Mouse (Mus musculus) gastrocnemius, postnatal 25 days (tissue): ENCODE data around the gene Amy1. TPM values are rescaled to one million over a fixed set of nuclear protein-coding genes. Genes with fewer than 3 reads are reported as not detected.
"Not testable (repeated sequence)": the region's sequence is repeated elsewhere in the genome, so short reads cannot be mapped to it uniquely, and the experiment has no call there.

Experiments used
- DNase-seq: peaks from one replicate; pipeline ENCODE4 v3.0.0; 2022
- long read RNA-seq, 2 experiments: library from polyadenylated mRNA; stranded (forward); transcript quantifications; one replicate each; pipeline ENCODE4 v2.0.0; 2021
- total RNA-seq, 2 experiments: library from RNA; stranded (reverse); gene quantifications; 1 replicate in 1 of 2; 2 replicates in 1 of 2; pipeline ENCODE4 v1.2.3; 2021

Gene Amy1
- 1 to 10 TPM; 2.4 to 8.1 TPM for total RNA-seq
- long read RNA-seq, experiment 1, partial matches to known transcripts = 0 of 3 reads
- long read RNA-seq, experiment 1, other reads (novel, unspliced or antisense) = 0 of 3 reads
- long read RNA-seq, experiment 2, partial matches to known transcripts = 1 of 3 reads
- long read RNA-seq, experiment 2, other reads (novel, unspliced or antisense) = 0 of 3 reads

GRCm38 (mm10) chr3:113606599-113606998 lies at the start of gene Amy1:
Gene Amy1, minus strand, starts transcription at chr3:113606699.
- no peak for DNase-seq

DNA sequence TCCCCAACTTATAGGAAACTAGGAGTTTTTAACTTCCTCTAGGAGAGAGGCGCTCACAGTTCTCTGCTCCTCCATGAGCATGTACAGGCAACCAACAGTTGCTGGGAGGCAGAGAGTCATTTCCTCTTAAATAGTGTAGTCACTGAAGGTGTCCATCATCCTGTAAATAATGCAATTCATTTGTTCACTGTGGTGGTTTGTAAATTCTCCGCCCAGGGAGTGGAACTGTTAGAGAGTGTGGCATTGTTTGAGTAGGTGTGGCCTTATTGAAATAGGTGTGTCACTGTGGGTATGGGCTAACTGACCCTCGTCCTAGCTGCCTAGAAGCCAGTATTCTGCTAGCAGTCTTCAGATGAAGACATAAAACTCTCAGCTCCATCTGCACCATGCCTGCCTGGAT lies 47.8 kb upstream of the Amy1 start:
- no peak for DNase-seq

DNA sequence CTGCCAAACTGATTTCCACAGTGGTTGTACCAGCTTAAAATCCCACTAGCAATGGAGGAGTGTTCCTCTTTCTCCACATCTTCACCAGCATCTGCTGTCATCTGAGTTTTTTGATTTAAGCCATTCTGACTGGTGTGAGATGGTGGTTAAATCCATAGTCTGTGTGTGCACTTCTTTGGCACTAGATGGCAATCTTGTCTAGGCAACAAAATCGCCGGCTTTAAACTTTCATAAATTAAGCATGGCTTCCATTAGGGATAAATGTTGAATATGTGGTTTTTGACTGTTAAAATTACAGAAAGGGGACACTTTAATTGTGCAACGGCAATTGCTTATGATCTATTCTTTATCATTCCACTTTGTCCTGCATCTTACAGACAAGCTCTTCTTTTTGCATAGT lies 44.9 kb upstream of the Amy1 start:
- not testable (repeated sequence) for DNase-seq

DNA sequence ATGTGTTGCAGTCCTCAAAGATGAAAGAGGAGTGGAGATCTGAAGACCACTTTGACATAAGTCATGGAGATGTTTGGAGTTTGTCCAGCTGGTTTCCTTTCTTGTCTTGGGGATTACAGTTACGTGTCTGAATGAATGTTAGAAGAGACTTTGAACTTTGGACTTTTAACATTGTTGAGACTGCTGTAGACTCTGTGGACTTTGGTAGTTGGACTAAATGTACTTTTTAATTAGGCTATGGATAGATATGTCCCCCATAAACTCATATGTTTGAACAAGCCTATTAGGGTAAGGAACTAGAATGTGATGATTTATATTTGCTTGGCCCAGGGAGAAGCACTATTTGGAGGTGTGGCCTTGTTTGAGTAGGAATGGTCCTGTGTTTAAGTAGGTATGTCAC lies 33.0 kb upstream of the Amy1 start:
- no peak for DNase-seq

DNA sequence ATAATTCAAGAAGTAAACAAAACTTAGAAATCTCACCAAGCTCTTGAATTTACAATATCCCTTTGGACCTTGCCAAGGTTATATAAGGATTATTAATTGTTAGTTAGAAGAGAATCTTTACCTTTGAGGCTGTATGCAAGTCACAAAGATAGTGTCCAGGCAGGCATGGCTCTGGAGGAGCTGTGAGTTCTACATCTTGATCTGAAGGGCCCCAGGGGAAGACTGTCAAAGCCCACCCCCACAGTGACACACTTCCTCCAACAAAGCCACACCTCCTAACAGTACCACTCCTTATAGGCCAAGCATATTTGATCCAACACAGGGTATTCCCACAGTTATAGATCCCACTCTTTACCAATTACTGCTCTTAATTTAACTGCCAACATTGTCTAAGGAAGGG lies 27.7 kb upstream of the Amy1 start:
- DNase-seq = no peak

DNA sequence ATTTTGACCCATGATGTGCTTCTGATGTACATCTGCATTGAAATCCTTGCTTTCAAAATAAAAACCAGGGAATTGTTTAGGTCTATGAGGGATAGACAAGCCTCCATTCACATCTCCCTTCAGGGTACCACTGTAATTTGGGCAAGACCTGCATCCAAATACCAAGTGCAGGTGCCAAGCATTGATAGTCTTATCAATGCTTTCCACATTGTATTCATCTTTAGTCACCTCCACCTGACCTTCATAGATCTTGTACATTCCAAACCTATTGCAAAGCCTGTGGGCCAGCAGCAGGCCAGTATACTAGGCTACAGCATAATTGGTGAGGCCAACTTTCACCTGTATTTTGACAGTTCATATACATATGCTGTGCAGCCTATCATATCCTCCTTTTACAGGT lies 25.1 kb upstream of the Amy1 start:
- no peak for DNase-seq

- DNase-seq = no peak
Observed at GRCm38 (mm10) chr3:113630564-113630963, 24.1 kb upstream of the Amy1 start.

GRCm38 (mm10) chr3:113629606-113630359 lies 23.3 kb upstream of the Amy1 start, which contains the start of gene Rnpc3:
Gene Rnpc3, minus strand, starts transcription at chr3:113630149.
- DNase-seq = peak; percentile 94

GRCm38 (mm10) chr3:113590844-113591243 lies 15.7 kb downstream of the Amy1 start:
- DNase-seq = no peak

DNA sequence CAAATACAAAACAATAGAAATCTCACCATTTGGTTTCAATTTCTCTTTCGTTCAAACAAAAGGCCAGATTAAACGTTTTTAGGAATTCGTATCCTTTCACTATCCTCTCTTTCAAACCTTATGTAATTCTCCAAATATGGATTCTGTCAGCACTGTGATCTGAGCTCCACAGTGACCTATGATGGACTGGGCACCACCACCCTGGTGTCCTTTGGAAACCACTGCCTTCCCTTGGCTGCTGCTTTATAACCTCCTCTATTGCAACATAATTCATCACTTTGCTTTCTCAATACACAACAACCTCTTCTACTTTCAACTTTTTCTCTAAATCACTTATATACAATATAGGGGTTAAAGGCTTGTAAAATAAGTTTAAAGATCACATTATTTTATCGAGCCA lies 31.9 kb downstream of the Amy1 start:
- DNase-seq = no peak

DNA sequence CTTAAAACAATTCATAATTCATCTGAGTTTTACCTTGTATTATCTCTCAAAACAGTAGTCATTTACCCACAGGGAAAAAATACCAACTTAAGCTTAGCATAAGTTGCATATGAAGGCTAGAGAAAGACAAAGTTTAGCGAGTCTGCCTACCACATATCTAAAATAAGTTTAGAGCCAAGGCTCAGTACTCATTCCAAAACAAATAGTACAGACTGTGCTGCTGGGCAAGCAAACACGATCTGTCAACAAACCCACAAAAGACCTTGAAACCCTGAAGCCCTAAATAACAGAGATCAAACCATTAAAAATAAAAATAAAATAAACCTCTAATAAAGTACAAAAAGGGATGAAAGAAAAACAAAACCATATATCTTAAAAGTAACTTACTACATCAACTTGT lies 32.4 kb downstream of the Amy1 start:
- DNase-seq = no peak

DNA sequence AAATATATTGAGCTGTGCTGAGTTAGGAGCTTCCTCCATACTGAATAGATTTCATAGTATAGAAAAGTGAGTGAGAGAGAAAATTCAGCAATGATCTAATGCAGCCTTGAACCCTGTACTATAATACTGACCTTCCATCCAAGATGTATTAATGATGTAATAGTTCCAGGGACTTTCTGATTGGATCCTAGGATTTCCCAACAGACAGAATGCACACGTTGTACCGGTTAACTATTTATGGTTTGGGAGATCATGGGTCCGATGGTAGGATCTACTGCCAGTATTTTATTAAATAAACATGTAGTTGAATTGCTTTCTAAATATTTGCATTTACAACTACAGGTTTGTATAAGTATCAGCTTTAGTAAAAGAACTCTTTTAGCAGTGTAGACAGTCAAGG lies 34.3 kb downstream of the Amy1 start:
- DNase-seq = no peak

DNA sequence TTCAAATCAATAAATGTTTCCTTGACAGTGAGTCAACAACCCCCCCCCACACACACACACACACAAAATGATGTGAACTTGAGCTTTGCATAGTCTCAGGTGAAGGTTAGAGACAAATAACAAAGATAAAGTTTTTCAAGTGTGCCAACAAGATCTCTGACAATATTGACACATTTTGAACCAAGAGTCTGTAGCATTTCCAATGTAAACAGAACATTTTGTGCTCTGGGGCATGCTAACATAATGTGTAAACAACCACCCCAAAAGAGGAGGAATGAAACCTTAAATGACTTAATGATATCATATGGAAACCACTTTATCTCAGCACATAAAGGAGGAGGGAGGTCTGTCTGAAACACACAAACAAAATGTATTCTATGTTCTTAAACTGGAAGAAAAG lies 66.8 kb downstream of the Amy1 start:
- DNase-seq = no peak

GRCm38 (mm10) chr3:113532328-113532727 lies 74.2 kb downstream of the Amy1 start, which contains the start of gene Amy2a1:
Gene Amy2a1, minus strand, starts transcription at chr3:113532428.
- not testable (repeated sequence) for DNase-seq

Other genes starting within 250 kb of the Amy1 start
- not detected for gene Amy2a1, start 74.3 kb downstream of the Amy1 start, total RNA-seq
- 1 to 10 TPM; 6.9 to 7.0 TPM for gene Rnpc3, start 23.4 kb upstream of the Amy1 start, total RNA-seq